Mouse (Mus musculus) regulatory T cell (primary cell): ENCODE measurements at regions not wholly inside any gene's neighbourhood (a gene's known extent, or its start where the extent isn't known, plus 50 kb on each side); places are given as distances from the start of the nearest gene placed in this dataset.

Source experiments
- in situ Hi-C: fragments of 300-600 bp; cut with MboI, MseI; formaldehyde crosslinking; loops from one replicate; pipeline ENCODE4 v1.15.1; 2025; ENCODE audit warnings: high pct_unique_total_duplicates

DNA sequence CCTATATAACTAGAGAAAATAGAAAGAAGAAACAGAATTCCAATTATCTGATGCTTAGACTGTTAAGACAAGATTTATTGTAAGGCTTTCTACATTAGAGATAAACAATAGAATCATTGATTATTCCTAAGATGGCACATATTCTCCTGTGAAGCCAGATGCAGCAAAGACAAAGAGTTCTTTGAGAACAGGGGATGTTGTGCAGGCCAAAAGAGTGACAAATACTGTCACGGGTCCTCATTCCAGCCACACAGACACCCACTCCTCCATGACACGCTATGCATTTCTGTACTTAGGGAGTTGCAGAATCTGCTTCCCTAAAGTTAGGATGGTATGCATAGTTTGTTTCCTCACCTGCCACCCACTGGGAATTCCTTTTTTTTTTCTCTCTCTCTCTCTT, 245.2 kb downstream of the Sv2b start:
- in situ Hi-C loops, result no loop called here

DNA sequence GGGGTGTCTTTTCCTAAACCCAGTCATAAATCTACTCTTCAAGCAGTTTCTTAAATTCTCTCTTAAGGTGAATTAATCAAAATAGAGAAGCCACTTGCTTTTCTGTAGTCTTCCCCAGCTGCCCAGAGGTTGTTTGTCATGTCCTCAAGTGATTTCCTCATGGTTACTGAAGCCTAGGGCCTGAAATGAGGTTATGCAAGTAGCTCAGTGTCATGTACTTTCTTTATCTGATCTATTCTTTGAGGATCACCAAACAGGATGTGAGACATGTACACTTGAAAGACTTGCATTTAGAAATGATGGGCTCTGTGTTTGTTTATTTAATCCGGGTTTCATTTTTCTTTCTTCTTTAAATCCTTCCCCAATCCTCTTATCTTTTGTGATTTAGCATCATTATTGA, 258.8 kb downstream of the Sv2b start:
- in situ Hi-C loops, result no loop called here

DNA sequence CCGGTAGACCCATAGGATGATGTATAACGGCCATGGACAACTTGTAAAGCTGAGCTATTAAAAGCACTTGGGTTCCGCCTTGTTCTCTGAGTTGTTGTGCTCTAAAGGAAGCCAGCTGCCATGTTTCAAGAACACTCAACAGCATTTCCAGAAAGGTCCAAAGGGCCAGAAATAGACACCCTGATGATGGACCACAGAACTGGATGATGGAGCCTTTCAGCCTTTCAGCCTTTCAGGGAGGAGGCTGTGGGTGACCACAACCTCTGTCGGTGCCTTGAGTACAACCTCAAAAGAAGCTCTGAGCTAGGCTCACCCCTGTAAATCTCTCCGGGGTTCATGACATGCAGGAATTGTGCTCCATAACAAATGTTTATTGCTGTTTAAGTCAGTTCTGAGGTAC, 259.3 kb downstream of the Sv2b start:
- in situ Hi-C loops, result no loop called here

DNA sequence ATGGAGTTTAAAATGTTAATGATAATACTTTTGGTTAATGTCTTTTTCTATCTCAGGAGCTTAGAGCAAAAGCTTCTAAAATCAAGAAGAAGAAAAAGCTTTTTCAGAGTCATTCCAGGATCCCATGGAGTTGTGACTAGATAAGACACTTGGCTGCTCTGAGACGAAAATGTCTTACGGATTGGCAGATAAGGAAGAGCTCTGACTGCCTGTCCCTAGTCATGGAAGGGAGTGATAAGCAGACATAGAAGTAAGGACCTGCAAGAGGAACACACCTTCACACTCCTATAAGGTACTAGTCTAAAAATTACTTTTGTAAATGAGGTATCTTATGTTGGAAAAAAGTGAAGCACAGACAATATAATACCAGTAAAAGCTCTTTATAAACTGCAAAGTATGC, 260.2 kb downstream of the Sv2b start:
- in situ Hi-C loops, result no loop called here

DNA sequence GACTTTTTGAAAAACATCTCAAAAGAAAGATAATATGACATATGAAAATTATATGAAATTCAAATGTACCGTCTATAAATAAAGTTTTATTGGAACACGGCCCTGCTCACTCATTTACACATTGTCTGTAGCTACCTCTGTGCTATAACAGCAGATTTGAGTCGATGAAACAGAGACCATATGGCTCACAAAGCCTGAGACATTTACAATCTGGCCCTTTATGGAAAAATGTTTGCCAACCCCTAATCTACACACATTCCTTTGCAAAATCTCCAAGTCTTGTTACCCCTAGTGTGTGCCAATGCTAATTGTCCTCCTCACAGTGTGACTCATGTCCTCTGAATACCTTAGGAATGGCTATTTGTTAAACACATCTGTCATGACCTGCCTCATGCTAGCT, 261.2 kb downstream of the Sv2b start:
- in situ Hi-C loops, result no loop called here

DNA sequence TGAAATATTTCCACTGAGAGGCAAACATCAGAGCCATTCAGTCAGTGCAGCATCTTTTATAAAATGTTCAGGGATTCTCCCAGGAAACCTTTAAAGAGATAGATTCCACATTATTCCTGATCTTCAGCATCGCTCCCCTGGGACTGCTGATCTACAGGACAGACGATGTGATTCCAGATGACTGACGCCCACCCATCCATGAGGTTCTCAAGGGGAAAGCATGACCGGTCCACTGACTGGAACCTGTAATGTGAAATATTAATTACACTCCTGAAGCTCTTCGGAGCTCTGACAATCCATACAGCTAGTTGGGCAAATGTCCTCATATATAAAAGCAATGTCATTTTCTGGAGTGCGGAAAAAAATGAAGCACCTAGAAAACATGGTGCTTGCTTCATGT, 268.2 kb downstream of the Sv2b start:
- in situ Hi-C loops, result no loop called here

DNA sequence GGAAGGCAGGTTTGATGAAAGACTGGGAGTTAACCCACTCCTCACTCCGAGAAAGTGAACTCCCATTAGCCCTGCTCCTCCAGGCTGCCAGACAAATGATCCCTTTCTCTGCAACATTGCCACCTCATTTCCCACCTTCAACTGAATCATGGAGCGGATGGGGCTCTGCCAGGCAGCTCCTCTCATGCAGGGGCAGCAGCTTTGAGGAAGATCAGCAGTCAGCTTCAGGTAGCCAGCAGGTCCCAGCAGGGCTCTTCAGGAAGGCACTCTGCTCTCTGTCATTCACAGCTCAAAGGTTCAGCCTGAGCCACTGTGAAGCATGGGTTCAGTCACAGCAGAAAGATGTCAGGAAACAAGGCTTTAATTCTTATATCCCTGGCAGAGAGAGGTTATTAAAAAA, 282.9 kb downstream of the Sv2b start:
- in situ Hi-C loops, result no loop called here

DNA sequence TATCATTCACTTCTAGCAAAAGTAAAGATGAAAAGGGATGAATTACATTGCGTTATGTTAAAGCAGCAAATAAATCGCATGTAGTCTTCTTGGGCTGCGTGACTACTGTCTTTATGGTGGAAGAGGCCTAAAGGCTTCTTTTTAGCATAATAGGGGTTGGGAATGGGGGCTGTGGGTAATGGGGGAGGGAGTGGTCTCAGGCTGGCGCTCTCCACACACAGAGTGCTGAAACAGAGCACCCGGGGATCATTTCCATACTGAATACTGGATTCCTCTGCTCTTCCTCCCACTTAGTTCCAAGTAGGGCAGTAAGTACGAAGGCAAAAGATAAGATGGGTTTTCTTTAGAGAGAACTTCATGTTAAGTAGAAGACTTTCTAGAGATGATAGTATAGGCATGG, 287.1 kb downstream of the Sv2b start:
- in situ Hi-C loops, result no loop called here

DNA sequence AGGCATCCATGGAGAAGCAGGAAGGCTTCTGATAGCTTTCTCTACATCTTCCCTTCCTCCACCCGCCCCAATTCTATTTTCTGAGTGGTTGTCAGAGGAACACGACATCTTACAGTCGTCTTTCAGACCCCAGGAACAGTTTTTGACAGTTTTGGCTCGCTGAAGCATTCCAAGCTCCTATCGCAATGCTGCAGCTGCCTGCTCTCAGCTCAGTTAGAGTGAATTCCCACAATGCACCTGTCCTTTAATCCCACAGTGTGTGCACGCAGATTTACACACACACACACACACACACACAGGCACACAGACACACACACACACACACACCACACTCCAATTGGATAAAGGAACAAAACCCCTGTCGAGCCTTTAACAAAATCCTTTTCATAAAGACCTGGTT, 290.4 kb downstream of the Sv2b start:
- in situ Hi-C loops, result no loop called here

DNA sequence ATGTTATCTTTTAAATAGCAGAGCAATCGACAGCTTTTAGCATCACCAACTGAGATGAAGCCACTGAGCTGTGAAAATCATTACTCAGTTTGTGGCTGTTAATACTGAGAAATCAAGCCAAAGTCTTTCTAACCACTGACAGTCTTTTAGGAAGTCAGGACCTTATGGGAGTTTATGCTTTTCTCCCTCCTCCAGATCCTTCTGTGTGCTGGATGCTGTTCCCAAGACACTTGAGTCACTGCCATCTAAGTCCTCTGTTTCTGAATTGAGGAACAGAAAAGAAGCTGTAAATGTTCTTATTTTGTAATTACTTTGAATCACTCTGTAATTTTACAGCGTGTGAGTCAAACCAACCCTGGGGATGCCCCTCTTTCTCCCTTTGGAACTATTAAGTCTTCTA, 300.6 kb downstream of the Sv2b start:
- in situ Hi-C loops, result no loop called here

DNA sequence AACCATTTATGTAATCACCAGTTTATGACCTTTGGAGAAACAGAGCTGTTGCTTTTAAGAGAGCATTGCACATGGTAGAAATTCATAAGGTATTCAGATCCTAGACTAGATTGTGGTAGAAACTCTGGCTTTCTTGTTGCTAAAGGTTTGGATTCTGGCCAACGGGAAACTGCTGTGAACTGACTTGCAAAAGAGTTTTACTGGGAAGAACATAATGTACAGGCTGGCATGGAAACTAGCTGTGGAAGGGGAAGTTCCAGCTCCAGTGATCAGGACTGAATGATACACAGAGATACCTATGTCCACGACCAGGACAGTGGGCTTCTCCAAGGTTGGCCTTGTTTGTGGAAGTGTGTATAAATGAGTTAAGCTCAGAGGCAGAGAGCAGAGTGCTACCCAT, 318.9 kb downstream of the Sv2b start:
- in situ Hi-C loops, result no loop called here

DNA sequence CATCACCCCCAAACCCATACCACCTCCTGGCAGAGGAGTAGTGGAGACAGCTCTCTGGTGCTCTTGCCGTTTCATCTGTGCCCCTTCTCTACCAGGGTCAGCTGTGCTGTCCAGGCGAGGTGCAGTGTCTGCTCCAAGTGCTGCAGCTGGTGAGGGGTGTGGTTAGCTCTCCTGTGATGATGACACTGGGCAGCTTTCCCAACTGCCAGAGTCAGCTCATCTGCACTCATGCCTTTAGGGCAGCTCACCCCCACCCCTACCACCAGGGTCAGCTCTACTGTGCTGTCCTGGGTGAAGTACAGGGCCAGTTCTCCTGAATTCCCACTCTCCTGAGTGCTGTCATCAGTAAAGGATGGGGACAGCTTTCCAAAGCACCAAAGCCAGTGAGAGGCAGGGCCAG, 329.6 kb downstream of the Sv2b start:
- in situ Hi-C loops, result no loop called here

DNA sequence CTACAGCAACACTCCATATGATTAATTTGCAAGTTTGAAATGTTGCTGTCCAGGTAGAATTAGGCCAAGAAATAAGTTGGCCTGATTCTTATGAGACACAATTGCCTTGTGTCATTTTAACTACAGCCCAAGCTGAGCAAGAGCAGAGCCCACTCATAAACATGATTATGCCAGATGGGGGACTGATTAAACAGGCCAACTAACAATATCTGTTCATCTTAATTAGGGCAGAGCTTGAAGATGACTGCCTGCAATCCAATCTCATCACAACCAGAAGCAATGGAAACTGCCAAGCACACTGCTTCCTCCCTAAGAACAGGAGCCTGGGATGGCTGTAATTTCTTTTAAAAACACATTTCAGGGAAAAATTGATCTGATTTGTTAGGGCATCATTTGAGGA, 333.1 kb downstream of the Sv2b start:
- in situ Hi-C loops, result no loop called here

DNA sequence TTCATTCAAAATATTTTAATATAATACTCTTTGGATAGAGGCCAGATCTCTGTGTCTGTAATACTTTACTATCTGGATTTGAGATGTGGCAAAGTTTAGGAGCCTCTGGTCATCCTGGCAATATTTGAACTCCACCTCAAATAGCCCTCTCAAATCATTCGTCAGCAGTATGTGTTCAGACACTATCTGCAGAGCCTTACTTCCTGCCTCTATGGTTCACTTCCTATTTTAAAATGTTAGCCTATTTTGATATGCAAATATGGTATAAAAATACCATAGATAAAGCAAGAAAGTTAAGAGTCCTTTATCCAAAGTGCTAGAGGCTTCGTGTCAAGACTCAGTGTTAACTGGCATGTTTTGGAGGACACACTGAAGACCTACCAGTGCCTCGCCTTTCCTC, 334.6 kb downstream of the Sv2b start:
- in situ Hi-C loops, result no loop called here

DNA sequence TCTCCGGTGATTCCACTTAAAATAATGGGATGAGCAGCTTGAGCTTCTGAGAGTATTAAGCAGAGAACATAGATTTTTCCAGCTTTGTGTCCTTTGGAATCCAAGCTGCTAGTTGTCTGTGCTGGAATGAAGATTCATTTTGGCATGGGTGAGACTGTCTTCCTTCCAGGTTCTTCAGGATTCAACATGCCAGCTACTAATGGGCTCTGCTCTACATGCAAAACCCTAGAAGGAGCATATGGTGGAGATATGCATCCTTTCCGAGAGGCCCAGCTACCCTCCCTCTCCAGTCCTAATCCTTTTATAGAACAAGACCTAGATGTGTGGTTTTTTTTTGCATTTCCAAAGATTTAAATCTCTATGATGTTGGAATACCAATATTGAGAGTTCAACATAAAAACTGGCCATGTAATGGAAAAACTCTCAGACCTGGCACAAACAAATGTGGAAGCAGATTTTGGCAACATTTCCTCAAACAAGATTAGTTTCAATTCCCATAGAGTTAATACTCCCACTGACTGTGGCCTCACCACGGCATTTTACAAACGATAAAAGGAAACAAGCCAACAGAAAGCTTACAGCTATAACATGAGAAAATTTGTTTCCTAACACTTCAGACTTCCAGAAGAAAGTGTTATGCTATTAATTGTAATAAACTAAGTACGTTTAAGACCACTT, 364.5 kb downstream of the Sv2b start:
- in situ Hi-C loops, result no loop called here

DNA sequence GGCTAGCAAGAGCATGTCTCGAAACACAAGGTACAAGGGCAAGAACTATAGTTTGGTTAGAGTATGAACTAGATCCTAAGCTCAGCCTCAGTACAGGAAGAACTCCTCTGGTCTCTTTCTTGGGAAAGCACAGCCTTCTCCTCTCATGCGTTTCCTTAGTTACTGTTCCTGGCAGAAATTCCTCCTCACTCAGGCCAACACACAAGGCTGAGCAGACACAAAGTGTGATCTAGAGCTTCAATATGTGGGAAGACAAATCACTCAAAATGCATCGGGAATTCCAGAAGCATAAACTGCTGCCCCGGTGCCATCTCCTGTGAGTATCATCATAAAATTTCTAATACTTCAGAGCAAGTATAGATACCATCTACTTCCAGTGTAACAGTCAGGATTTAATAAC, 366.1 kb downstream of the Sv2b start:
- in situ Hi-C loops, result no loop called here

DNA sequence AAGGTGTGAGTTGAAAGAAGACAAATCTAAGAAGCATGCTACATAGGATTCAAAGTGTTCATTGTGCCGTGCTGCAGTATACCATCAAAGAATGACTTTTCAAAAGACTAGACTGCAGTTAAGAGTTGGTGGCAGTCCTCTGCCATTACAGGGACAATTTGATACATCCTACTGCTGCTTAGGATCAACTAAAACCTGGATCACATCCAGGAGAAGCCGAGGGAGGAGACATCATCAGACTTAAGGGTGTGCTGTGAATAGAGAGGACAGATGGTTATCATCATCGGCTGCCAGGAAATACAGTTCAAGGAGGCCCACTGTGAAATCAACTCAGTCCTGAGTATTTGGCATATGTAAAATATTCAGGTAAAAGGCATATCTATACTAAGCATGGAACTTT, 366.9 kb downstream of the Sv2b start:
- in situ Hi-C loops, result no loop called here

DNA sequence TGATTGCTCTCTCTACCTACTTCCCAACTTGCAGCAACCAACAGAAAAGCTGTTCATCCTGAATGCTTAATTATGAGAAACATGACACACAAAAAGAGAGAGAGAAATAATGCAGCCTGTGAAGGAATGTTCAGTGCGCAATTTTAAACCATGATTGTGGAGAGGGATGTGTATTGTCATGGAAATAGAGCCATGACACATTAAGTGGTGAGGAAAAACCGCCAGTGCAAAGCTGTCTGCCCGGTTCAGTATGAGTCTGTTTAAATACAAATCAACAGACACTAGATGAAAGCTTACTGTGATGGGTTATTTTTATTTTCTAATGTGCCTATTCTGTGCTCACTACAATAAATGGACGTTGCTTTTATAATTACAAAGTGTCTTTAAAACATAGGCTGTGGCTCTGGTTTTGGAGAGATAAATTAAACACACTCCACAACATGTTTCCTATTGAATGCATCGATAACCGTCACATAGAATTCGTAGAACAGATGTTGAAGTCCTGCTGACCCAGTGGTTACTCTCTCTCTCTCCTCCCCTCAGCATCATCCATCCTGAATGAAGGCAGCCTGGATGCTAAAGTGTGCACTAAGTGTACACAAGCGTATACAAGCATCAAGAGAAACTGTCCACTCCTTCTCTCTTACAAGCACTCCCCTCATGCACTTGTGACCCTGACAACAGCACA, 374.7 kb upstream of the Slco3a1 start:
- in situ Hi-C loops, result no loop called here

DNA sequence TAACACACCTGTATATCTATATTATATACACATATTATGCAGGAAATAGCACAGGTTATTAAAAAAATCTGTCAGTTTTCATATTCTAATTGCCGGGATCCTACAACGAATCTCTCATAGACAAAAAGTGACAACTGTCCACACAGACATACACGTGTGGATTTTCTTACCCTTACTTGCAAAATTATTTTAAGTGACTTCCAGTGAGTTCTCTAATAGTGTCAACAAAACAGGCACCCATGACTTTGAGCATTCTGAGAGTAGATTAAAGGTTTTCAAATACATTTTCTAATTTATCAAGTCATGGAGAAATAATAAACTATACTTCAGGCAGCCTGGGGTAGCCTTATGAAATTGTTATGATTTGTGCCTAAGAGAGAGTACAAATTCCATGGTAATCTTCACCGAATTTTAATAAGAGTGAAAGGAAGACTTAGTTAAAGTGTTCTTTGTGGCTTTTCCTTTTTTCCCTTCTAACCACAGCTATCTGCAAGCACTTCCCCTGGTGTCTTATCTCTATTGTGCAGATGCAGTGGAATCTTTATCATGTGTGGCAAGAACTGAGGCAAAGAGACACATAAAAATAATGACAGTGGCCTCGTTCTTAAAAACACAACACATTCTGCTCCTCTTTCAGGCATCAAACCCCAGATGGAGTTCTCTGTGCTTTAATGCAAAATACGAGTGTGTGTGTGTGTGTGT, 373.8 kb upstream of the Slco3a1 start:
- in situ Hi-C loops, result no loop called here

DNA sequence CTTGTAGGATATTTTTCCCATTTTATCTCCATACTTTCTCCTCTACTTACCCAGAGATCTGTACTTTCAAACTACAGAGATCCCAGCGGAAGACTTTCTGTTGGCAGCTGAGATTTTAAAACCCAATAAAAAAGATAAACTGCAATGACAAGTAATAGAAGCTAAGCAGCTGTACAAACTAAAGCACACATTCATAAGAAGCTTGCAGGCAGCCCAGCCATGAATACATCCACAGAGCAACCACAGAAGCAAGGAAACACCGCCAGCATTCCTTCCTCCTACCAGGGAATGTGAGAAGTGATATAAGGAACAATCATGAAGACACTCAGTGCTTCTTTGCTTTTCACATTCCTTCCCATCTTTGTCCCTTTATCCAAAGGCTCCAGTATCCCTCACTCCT, 372.1 kb upstream of the Slco3a1 start:
- in situ Hi-C loops, result no loop called here

DNA sequence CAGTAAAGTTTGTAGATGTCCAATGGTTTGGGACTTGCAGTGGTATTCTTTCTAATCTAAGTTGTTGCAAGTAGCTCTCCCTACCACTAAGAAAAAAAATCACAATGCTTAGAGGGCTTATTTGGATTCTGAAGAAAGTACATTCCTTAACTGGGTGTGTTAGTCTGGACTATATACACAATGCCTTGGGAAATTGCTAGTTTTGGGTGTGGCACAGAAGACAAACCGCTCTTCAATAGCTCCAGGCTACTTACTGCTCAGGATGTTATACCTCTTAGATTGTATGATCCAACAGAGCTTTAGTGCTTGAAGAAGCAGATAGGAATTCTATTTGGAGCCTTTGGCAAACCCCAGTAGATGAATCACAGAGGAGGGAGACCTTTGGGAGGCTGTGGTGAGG, 369.6 kb upstream of the Slco3a1 start:
- in situ Hi-C loops, result no loop called here

DNA sequence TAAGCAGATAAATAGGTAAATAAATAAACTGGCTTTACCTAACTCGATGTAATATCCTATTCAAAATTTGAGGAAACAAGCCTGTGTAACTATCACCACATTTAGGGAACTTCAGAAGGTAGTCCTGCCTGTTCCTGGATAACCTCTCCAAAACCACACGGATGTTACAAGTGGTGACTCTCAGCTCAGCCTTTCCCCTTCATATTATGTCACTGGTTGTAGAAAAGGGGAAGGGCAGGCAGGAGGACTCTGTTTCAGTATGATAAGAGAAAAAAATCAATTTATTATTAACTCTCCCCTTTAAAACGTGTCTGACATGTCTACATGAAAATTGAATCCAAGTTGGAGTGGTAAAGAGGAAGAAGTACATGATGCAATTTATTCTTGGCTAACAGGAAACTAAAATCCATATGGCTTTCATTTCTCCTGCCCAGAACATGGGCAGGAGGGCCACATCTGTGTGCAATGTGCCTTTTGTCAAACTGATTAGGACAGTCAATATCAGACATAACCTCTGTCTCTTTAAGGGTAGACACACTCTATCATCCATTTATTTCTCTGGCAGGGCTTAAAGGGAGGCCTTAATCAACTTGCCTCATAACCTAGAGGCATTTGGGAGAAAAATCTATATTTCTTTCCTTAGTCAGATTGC, 353.9 kb upstream of the Slco3a1 start:
- in situ Hi-C loops, result no loop called here

DNA sequence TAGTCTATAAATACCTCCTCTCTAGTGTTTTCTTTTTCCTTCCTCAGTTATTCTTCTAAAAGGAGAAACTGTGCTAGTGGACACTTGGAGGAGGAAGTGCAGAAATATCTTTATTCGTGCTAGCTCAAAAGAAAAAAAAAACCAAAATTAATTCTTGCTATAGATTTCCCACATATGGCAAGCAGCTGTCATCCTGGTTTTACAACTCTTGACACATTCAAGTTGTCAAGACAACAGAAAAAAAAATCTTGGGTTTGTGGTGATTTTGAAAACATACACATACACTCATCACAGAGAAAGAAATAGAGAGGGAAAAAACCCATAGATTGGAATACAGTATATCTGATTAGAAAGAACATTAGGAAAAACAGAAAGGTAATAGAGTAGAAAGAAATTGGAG, 352.8 kb upstream of the Slco3a1 start:
- in situ Hi-C loops, result no loop called here
